Mouse (Mus musculus) left cerebral cortex, adult 2 months (tissue): ENCODE results near the gene Olfr209. TPM values are rescaled to one million over a fixed set of nuclear protein-coding genes. Genes with fewer than 3 reads are reported as not detected.
"Not testable (repeated sequence)": the region's sequence is repeated elsewhere in the genome, so short reads cannot be mapped to it uniquely, and the experiment has no call there.

Experiments
- DNase-seq, 2 experiments: peaks; one replicate each; pipeline ENCODE4 v3.0.0; 2021 to 2022; ENCODE audit warnings: low spot score in 2 of 2, mixed read lengths in 1 of 2; ENCODE audit errors: extremely low spot score in 1 of 2
- H3K27ac ChIP-seq: fragments of 200-600 bp; 2 replicates; pipeline ENCODE4 v1.8.1; 2022
- H3K4me3 ChIP-seq: fragments of 200-600 bp; 2 replicates; pipeline ENCODE4 v1.8.1; 2022
- CTCF ChIP-seq: fragments of 200-600 bp; IDR thresholded peaks from 2 replicates; pipeline ENCODE4 v1.8.1; 2022; ENCODE audit warnings: antibody characterized with exemption, mild to moderate bottlenecking, moderate library complexity
- intact Hi-C: fragments of 180-260 bp; cut with DNase I; formaldehyde crosslinking; loops from one replicate; pipeline ENCODE4 v1.15.1; 2025
- long read RNA-seq, 2 experiments: library from polyadenylated mRNA; stranded (forward); transcript quantifications; one replicate each; pipeline ENCODE4 v2.0.0; 2021; ENCODE audit warnings: borderline mapping rate in 2 of 2
- total RNA-seq, 2 experiments: library from RNA; stranded (reverse); gene quantifications; 2 replicates each; pipeline ENCODE4 v1.2.3; 2021

Gene Olfr209
- not detected for total RNA-seq
- long read RNA-seq, experiment 1, result 0 reads
- long read RNA-seq, experiment 2, result 0 reads

DNA sequence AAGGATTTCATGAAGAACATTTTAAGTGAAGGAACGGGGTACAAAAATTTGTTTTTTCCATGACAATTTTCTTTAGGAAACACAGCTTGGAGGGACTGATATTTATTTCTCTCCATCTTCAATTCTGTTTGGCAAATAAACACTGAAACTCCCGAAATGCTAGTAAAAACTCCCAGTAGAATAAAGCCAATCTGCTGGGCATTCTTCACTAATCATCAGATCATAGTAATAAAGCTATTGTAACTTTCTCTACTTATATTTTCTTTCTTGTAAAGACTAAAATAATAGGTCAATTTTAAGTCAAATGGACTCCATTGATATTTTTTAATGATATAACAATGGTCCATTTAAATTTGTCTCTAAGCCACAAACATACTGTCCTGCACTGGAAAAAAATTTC lies at the start of gene Olfr209:
Gene Olfr209, minus strand, starts transcription at position 101 of the 400 bp plus-strand sequence.
- intact Hi-C loops, result loop anchor here (2.0 kb wide), 1 partner anchor 17 kb away; no protein-coding TSS in a partner anchor
- no peak for TF ChIP-seq CTCF
- no peak within 1 kb of the TSS for H3K27ac ChIP-seq

DNA sequence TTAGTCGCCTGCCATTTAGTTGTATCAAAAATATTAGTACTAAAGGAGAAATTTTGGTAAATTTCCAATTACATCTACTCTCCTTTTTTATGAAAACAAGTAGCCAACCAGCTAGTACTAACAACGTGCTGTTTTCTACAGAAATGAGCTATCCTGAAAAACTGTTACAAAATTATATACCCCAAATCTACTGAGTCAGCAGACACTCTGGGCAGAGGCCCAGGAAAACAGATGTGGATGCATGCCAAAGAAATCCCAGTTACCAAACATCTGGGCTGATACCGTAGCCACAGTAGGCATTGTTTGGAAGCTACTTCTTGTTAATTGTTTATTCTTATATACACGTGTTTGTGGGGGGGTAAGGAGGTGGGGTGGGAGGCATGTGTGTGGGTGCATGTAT lies 49.7 kb upstream of the Olfr209 start:
- Histone ChIP-seq H3K27ac (no peak overlapping the region), H3K4me3 (no peak overlapping the region)
- no peak for TF ChIP-seq CTCF
- intact Hi-C loops, result no loop called here
- DNase-seq, result no peak

More for the DNA sequence above, at the start of gene Olfr209:
- DNase-seq, result no peak
- H3K4me3 ChIP-seq, result no peak within 1 kb of the TSS

DNA sequence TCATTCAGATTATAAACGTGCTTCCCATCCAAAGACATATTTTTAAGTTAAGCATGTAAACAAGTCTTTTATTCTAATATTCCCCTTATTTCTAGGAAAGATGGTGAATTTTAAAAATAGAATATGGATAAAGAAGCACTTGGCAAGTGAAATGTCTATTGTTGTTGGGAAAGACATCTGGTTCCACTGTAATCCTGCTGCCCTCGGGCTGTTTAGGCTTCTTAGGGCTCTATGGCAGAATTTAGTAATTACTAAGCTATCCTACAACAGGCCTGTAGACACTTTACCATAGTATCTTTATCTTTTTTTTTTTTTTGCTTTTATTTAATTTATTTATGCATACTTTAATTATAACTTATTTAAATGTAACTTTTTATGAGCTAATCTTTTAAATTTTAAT lies 46.0 kb upstream of the Olfr209 start:
- H3K4me3 ChIP-seq, result no peak overlapping the region
- H3K27ac ChIP-seq, result no peak overlapping the region
- no peak for DNase-seq
- intact Hi-C loops, result loop anchor here (10.0 kb wide), 1 partner anchor 1775 kb away; no protein-coding TSS in a partner anchor
- no peak for TF ChIP-seq CTCF

DNA sequence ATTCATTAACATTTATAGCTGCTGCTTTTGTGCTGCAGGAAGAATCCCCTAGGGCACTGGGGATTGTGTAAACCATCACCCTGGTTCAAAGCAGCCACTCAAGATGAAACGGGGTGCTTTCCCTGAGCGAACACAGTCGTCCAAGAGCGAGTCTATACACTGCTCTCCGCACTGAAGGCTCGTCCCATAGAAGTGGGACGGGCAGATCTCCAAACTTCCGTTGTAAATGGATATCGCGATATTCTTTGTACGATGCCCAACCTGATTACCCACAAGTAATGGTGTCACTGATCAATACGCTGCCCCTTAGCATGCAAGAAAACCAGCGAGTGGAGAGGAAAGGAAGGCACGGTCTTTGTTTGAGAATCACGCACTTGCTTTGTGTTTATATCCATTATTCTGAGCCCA lies 45.6 kb upstream of the Olfr209 start:
- Histone ChIP-seq H3K27ac (no peak overlapping the region), H3K4me3 (no peak overlapping the region)
- intact Hi-C loops, result loop anchor here (10.0 kb wide), 1 partner anchor 1775 kb away; no protein-coding TSS in a partner anchor
- DNase-seq, result no peak
- no peak for TF ChIP-seq CTCF

DNA sequence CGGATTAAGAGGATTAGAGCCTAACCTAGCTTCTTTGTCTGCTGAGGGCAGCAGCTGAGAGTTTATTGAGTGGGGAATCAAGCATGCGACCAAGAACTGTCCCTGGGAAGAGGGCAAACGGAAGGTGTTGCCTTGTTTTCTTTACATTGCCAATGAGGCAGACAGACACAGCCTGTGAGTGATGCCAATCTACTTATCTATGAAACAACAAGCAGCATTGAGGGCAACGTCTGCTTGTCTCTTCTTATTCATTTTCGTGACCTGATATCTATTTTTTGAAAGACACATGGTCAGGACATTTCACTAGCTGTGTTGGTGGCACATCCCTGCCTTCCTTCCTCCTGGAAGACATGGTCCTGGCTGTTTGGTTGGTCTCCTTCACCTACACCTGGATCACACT lies 43.2 kb upstream of the Olfr209 start, which contains the start of gene Gabrr3:
Gene Gabrr3, plus strand, starts transcription at position 301 of the 400 bp plus-strand sequence.
- no peak for DNase-seq
- intact Hi-C loops, result loop anchor here (10.0 kb wide), 1 partner anchor 1772 kb away; no protein-coding TSS in a partner anchor
- Histone ChIP-seq H3K4me3 (no peak within 1 kb of the TSS), H3K27ac (no peak within 1 kb of the TSS)
- TF ChIP-seq CTCF, result no peak

DNA sequence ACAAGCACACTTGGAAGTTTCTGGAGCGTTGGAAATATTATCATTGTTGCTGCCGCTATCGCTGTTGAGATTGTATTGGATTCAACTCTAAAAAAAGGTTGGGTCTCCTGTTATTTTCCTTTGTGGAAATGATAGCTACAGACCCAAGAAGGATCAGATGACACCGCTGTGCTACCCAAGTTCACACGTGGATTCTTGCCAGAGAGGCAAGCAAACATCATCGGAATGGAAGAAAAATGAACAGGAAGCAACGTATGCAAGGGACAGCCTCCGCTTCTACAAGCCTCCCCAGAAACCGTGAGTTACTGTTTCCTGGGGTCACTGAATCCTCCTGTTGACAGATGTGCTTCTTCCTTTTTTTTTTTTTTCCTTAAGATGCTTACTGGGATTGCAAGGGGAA lies 41.0 kb upstream of the Olfr209 start:
- no peak for DNase-seq
- TF ChIP-seq CTCF, result no peak
- Histone ChIP-seq H3K4me3 (no peak overlapping the region), H3K27ac (no peak overlapping the region)
- intact Hi-C loops, result loop anchor here (2.0 to 10.0 kb wide), 5 partner anchors 717 to 1770 kb away; partner anchors contain the start of gene Cpox

DNA sequence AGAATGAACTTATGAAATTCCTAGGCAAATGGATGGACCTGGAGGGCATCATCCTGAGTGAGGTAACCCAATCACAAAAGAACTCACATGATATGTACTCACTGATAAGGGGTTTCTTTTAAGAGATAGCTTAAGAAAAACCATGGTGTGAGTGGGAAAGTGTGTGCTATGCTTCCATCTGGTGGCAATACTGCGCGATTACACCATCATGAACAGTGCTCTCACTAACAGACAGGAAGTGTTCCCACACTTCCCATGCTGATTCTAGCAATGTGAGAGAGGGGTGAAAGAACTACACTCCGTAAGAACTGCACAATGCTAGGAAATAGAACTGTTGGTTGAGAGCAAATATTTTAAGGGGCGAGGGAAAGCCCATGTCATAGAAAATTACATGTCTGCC lies 39.9 kb upstream of the Olfr209 start:
- no peak overlapping the region for H3K4me3 ChIP-seq
- peak; percentile 66 for TF ChIP-seq CTCF
- intact Hi-C loops, result loop anchor here (2.0 to 10.0 kb wide), 5 partner anchors 716 to 1769 kb away; partner anchors contain the start of gene Cpox
- peak in 1 of 2 experiments; percentile 30 for DNase-seq
- no peak overlapping the region for H3K27ac ChIP-seq

DNA sequence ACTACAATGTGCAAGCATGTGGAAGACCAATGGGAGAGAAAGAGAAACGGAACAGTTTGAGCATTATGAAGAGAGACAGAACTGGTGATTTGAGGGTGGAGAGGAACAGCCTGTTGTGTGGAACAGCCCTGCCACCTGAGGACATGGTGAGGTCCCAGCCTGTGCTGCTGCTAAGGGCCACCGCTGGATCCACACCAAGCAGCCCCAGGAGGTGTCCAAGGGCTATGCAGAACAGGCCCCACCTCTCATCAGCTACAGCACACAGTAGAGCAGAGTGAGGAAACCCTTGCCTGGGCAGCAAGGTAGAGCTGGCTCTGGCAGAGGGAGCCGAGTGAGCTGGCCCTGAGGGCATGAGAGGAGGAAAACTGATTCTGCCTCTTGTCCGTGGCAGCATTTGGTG lies 38.2 kb upstream of the Olfr209 start:
- intact Hi-C loops, result loop anchor here (5.0 to 10.0 kb wide), 4 partner anchors 715 to 1767 kb away; partner anchors contain the start of gene Cpox
- Histone ChIP-seq H3K27ac (no peak overlapping the region), H3K4me3 (no peak overlapping the region)
- no peak for DNase-seq
- TF ChIP-seq CTCF, result no peak

DNA sequence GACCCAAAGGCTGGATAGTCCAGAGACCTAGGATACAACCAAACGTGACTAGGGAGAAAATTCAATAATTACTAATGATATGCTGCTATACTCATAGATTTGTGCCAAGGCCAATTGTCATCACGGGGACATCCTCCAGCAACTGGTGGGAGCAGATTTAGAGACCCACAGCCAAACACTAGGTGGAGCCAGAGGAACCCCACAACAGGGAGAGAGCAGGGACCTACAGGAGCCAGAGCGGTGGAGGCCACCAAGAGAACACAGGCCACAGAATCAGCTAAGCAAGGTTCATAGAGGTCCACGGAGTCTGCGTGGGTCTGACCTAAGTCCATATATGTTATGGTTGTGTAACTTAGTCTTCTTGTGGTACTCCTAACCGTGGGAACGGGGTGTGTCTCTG lies 37.3 kb upstream of the Olfr209 start:
- no peak for DNase-seq
- intact Hi-C loops, result loop anchor here (5.0 to 10.0 kb wide), 4 partner anchors 714 to 1766 kb away; partner anchors contain the start of gene Cpox
- peak; percentile 19 for TF ChIP-seq CTCF
- no peak overlapping the region for H3K4me3 ChIP-seq
- no peak overlapping the region for H3K27ac ChIP-seq

DNA sequence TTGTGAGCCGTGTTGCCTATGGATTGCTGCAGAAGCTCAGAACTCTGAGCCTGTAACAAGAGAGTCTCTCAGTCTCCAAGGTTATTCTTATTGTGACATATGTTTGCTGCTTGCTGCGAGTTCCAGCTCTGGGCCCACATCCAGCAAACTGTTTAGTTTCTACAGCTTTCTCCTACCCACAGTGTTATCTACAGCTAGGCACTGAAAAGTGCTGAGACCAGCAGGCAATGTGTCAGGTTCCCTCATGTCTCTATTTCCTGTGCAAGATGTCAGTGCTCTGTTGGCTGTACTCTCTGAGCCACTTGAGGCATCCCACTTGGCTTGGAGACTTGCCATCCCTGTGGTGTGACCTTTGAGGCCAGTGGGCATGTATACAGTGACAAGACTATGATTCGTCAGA lies 29.5 kb upstream of the Olfr209 start:
- intact Hi-C loops, result loop anchor here (10.0 kb wide), 1 partner anchor 588 kb away; the partner anchor contains the start of gene Olfr173
- H3K4me3 ChIP-seq, result no peak overlapping the region
- DNase-seq, result peak; percentile 25 to 56
- no peak overlapping the region for H3K27ac ChIP-seq
- no peak for TF ChIP-seq CTCF

DNA sequence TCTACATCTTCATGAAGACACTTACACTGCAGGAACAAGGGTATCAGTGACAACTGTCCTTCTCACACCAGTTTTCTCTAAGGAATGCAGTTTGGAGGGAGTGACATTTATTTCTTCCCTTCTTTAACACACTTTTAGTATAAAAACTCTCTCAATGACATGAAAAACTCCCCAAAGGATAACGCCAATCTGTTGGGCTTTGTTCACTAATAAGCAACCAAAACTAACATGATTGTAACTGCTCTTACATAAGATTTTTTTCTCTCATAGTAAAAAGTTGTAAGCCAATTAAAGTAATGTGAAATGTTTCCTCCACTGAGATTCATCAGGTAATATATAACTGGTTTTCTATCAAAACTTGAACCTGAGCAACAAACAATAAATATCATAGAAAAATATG lies 14.6 kb downstream of the Olfr209 start, which contains the start of gene Olfr206:
Gene Olfr206, minus strand, starts transcription at position 101 of the 400 bp plus-strand sequence.
- Histone ChIP-seq H3K4me3 (no peak within 1 kb of the TSS), H3K27ac (no peak within 1 kb of the TSS)
- intact Hi-C loops, result no loop called here
- no peak for TF ChIP-seq CTCF
- no peak for DNase-seq

DNA sequence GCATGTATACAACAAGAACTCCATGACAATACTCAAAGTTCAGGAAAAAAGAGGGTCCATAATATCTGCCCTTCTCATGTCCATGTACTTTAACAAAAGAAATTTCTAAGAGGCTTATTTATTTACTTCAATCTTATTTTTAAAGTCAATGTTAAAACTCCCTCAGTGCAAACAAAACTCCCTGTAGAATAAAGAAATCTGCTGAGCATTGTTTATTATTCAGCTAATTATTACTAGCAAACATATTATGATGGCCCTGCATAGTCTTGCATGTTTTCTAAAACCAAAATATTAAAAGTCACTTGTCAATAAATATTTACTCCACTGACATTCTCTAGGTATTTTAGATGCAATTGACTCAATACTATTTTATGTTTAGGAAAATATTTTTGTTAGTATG lies 32.8 kb downstream of the Olfr209 start, which contains the start of gene Olfr205:
Gene Olfr205, minus strand, starts transcription at position 101 of the 400 bp plus-strand sequence.
- intact Hi-C loops, result no loop called here
- Histone ChIP-seq H3K4me3 (no peak within 1 kb of the TSS), H3K27ac (no peak within 1 kb of the TSS)
- no peak for TF ChIP-seq CTCF
- no peak for DNase-seq

DNA sequence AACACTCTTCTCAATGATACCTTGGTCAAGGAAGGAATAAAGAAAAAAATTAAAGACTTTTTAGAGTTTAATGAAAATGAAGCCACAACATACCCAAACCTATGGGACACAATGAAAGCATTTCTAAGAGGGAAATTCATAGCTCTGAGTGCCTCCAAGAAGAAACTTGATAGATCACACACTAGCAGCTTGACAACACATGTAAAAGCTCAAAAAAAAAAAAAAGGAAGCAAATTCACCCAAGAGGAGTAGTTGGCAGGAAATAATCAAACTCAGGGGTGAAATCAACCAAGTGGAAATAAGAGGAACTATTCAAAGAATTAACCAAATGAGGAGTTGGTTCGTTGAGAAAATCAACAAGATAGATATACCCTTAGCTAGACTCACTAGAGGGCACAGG lies 40.5 kb downstream of the Olfr209 start:
- H3K27ac ChIP-seq, DNase-seq, H3K4me3 ChIP-seq, intact Hi-C loops: not testable (repeated sequence)
